Mouse (Mus musculus) right cerebral cortex, postnatal 25 days (tissue): ENCODE results near the gene Mmd.
"Not testable (repeated sequence)": the region's sequence is repeated elsewhere in the genome, so short reads cannot be mapped to it uniquely, and the experiment has no call there.

Experiments used
- DNase-seq: peaks from one replicate; pipeline ENCODE4 v3.0.0; 2022

Gene Mmd

GRCm38 (mm10) chr11:90250189-90250588 is 933 bp downstream of the Mmd start:
- no peak for DNase-seq

GRCm38 (mm10) chr11:90250730-90251129 is 1.5 kb downstream of the Mmd start:
- no peak for DNase-seq

- DNase-seq = no peak
Measured at GRCm38 (mm10) chr11:90251923-90252322, 2.7 kb downstream of the Mmd start.

GRCm38 (mm10) chr11:90252366-90252765 is 3.1 kb downstream of the Mmd start:
- DNase-seq = no peak

- DNase-seq = no peak
Measured at GRCm38 (mm10) chr11:90254536-90254935, 5.3 kb downstream of the Mmd start.

GRCm38 (mm10) chr11:90255687-90256086 is 6.4 kb downstream of the Mmd start:
- peak; percentile 51 for DNase-seq

GRCm38 (mm10) chr11:90256833-90257525 is 7.7 kb downstream of the Mmd start:
- DNase-seq = no peak

GRCm38 (mm10) chr11:90258321-90258927 is 9.2 kb downstream of the Mmd start:
- DNase-seq = no peak

GRCm38 (mm10) chr11:90259071-90259470 is 9.8 kb downstream of the Mmd start:
- DNase-seq = no peak

GRCm38 (mm10) chr11:90259826-90260225 is 10.6 kb downstream of the Mmd start:
- DNase-seq = no peak

GRCm38 (mm10) chr11:90264180-90264579 is 14.9 kb downstream of the Mmd start:
- no peak for DNase-seq

- no peak for DNase-seq
Measured at GRCm38 (mm10) chr11:90265581-90265980, 16.3 kb downstream of the Mmd start.

- no peak for DNase-seq
Measured at GRCm38 (mm10) chr11:90268934-90269333, 19.7 kb downstream of the Mmd start.

- DNase-seq = no peak
Measured at GRCm38 (mm10) chr11:90269398-90270123, 20.3 kb downstream of the Mmd start.

GRCm38 (mm10) chr11:90270132-90270877 is 21.0 kb downstream of the Mmd start:
- DNase-seq = no peak

GRCm38 (mm10) chr11:90274187-90274586 is 24.9 kb downstream of the Mmd start:
- DNase-seq = no peak

- DNase-seq = no peak
Measured at GRCm38 (mm10) chr11:90275663-90276062, 26.4 kb downstream of the Mmd start.

- DNase-seq = no peak
Measured at GRCm38 (mm10) chr11:90276150-90276549, 26.9 kb downstream of the Mmd start.

- DNase-seq = no peak
Measured at GRCm38 (mm10) chr11:90276561-90276960, 27.3 kb downstream of the Mmd start.

- no peak for DNase-seq
Measured at GRCm38 (mm10) chr11:90280069-90280468, 30.8 kb downstream of the Mmd start.

GRCm38 (mm10) chr11:90281943-90282342 is 32.7 kb downstream of the Mmd start:
- not testable (repeated sequence) for DNase-seq

- no peak for DNase-seq
Measured at GRCm38 (mm10) chr11:90283159-90283558, 33.9 kb downstream of the Mmd start.

- peak; percentile 46 for DNase-seq
Measured at GRCm38 (mm10) chr11:90283601-90284000, 34.3 kb downstream of the Mmd start.
